Mouse (Mus musculus): ENCODE measurements around the gene Rbm39. TPM values are rescaled to one million over a fixed set of nuclear protein-coding genes. Genes with fewer than 3 reads are reported as not detected.
A peak's percentile ranks its signal among the peaks of the same experiment; 100 is the strongest.

The Rbm39 gene
- polyA plus RNA-seq, 1 experiment: 26.0 TPM

DNA sequence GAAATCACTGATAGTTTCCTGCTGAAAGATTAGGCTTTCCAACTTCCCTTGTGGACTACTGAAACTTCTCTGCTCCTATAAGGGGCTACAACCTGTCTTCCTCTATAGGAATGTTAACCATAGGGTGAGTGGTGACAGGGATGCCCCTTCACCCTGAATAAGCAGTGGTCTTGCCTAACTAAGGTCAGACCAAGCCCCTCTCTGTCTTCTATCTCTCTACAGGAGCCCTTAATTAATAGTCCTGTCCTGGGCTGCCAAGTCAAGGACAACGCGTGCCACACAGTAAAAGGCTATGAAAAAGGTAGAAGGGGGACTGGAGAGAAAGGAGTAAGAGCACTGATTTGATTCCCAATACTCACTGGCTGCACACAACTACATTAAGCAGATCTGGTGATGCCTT is 1.6 kb upstream of the Rbm39 start:
- no peak for DNase-seq (ENCODE audit: low read depth, low spot score)
- 88% methylated on average over 2 of the region's 2 CpGs for WGBS

DNA sequence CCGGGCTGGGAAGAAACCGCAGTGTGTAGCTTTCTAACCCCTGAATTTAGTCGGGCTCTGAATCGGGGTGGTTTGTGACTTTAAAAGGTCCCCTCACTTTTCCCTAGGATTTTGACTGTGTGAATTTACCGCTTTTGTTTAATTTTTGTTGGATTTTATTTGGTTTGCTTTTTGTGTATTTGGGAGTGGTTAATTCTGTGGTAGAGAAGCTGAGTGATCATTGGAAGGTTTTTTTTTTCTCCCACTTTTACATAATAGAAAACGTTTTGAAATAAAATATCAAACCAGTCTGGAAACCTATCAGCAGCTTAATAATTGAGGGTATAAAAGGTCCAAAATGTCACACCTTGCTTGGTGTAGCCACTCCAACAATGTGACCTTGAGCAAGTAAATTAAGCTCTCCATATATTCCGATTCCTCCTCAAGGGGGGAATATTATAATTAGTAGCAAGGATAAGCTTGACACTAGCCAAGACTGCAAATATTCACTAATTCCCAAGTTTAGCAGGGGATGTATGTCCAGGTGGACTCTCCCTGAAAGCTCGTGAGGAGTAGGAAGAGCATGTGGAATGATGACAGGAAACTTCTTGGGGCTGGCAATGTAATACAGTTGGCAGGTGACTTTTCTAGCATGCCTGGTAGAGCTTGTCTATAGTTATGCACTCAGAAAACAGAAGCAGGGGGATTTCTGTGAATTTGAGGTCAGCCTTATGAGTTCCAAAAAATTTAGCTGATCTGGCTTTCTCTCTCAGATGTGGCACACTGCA is 969 bp upstream of the Rbm39 start:
- 6% methylated on average over 8 of the region's 8 CpGs for WGBS

DNA sequence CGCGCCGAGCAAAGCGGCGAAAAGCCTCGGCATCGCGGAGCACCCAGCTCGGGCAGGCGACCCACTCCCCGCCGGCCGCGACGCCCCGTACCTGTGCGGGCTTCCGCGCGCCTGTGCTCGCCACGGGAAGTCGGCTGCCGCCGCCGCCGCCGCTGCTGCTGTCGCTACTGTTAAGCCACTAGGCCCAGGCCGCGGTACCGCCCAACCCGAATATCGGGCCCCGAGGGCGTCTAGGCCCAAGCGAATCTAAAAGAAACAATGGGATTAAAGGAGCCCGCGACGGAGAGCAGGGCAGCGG is 293 bp downstream of the Rbm39 start:
- DNase-seq (ENCODE audit: low read depth, low spot score): no peak
- WGBS: under 1% methylated on average over 41 of the region's 41 CpGs

More for the DNA sequence above, 969 bp upstream of the Rbm39 start:
- DNase-seq (ENCODE audit: low read depth, low spot score): no peak

DNA sequence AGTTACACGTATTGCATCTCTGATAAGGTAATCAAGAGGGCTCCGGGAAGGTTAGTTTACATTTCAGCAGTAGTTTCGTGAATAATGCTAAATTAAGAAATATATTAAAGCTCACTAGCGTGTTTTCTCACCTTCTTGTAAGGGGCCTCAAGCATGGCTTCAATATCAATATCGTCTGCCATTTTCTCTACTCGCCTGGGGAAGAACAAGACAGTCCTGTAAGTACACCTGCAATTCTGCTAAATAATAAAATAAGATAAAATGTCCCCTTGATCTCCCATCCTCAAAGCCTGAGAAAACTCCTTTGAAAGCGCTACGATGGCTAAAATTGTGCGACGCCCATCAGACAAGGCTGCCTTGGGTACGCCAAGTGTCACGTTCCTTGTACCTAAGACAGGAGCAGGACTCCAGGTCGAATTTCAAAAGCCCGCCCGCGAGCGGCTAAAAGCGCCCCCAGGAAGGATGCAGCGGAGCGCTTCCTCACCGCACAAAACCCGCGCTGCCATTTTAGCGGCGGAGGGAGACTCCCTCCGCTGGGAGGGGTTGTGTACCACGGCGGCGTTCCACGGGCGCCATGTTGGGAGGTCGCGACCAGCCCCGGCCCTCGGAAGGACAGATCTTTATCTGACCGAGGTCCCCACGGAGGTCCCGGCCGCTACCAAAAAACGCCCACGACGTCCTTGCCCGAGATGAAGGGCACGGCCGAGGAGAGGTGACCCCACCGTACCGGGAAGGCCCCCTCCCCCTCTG is 817 bp downstream of the Rbm39 start:
- DNase-seq (ENCODE audit: low read depth, low spot score): no peak
- under 1% methylated on average over 47 of the region's 47 CpGs for WGBS

DNA sequence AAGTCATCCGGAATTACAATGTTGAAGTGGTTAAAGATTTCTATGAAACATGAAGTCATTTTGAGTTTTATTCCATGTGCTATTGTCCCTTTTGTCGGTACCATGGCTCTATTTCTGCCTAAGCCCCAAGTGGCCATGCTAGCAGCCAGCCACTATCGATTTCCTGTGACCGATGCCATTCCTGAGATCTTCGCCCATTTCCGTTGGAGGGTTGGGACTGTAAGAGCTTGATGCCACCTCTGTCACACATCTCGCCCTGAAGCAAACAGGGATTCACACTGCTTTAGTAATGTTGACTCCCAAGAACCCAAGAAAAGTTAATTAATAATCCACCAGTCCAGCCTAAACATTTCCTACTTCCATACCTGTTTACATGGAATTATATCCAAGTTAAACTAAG is 2.4 kb downstream of the Rbm39 start:
- DNase-seq (ENCODE audit: low read depth, low spot score): no peak

DNA sequence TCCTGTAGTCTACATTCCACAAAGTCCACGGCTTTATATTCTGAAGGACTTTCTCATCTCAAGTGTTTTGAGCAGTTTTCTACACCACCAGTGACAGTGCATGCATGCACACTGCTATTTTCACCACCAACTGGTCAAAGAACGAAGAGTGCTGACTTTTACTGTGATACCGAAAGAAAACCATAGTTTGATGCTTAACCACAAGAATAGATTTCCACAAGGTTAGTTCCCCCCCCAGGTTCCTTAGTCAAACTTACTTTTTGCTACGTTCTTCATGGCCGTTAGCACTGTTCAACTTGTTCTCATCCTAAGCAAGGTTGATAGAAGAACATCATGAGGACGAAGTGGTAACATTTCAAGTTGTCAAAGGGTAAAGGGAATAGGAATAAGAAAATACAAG is 3.0 kb downstream of the Rbm39 start:
- WGBS: 51% methylated on average over 6 of the region's 6 CpGs
- DNase-seq (ENCODE audit: low read depth, low spot score): no peak

More for the DNA sequence above, 2.4 kb downstream of the Rbm39 start:
- WGBS: 28% methylated on average over 7 of the region's 7 CpGs

DNA sequence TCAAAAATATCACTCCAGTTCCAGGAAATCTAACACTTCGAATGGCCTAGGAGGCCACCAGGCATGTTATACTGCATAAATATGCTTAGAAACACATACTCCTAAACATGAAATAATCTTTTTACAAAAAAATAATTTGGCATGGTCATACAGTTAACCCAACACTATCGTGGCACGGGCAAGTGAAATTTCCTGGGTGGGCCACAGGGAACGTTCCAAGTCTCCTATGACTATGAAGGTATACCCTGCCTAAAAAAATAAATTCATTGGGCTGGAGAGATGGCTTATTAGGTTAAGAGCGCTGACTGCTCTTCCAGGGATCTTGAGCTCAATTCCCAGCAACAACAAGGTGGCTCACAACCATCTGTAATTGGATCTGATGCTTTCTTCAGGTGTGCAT is 13.5 kb downstream of the Rbm39 start:
- 92% methylated on average over 5 of the region's 5 CpGs for WGBS

DNA sequence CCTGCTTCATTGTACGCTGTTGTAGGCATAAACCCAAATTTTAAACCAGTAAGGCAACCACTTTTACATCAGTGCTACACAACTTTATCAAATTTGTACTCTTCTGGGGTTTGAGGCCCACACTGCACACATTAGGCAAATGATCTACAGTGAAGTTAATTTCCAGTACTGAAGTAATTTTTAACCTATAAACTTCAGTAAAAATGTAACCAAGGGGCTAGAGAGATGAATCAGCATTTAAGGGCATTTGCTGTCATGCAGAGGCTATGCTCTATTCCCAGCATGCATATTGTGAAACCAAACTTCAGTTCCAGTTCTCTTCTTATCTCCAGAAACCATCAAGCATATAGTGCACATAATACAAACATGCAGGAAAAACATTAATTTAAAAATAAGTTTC is 14.6 kb downstream of the Rbm39 start:
- 98% methylated on average over 1 of the region's 1 CpGs for WGBS
- DNase-seq (ENCODE audit: low read depth, low spot score): no peak

More for the DNA sequence above, 13.5 kb downstream of the Rbm39 start:
- DNase-seq (ENCODE audit: low read depth, low spot score): no peak

DNA sequence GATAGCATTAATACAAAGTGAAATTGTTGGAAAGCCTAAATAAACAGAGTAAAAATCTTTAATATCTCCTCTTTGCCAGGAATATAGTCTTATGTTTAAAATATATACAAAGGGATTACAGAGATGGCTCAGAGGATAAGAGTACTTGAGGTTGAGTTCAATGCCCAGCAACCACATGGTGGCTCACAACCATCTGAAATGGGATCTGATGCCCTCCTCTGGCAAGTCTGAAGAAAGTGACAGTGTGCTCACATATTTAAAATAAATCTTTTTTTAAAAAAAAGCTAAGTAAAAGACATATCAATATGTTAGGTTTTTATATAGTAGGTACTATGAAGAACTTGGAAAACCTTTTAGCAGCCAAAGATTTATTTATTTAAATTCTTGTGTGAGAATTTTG is 28.5 kb downstream of the Rbm39 start:
- no peak for DNase-seq (ENCODE audit: low read depth, low spot score)

DNA sequence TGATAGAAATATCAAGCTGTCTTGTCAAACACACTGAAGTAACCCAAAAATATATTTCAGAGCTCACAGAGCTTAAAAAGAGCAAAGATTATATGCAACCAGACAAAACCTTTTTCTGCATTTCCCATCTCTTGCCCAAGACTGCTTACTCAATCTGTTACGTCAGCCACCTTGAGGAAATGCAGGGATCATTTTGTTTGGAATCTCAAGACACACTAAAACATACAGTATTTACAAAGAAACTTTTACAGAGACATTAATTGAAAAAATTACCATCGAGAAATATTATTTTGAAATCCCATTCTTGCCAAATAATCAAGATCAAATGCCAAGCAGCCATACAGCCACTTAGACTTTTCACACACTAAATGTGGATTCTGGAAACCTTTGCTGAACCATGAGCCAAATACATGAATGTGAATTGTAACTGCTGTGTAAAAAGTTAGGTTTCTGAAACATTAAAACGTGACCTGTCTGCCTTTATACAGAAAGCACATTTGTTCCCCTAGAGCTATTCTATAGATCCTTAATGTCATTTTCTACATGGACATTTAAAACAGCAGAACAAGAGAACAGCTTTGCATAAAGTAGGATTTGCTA is 32.6 kb downstream of the Rbm39 start:
- WGBS: 75% methylated on average over 3 of the region's 3 CpGs
- DNase-seq (ENCODE audit: low read depth, low spot score): no peak

DNA sequence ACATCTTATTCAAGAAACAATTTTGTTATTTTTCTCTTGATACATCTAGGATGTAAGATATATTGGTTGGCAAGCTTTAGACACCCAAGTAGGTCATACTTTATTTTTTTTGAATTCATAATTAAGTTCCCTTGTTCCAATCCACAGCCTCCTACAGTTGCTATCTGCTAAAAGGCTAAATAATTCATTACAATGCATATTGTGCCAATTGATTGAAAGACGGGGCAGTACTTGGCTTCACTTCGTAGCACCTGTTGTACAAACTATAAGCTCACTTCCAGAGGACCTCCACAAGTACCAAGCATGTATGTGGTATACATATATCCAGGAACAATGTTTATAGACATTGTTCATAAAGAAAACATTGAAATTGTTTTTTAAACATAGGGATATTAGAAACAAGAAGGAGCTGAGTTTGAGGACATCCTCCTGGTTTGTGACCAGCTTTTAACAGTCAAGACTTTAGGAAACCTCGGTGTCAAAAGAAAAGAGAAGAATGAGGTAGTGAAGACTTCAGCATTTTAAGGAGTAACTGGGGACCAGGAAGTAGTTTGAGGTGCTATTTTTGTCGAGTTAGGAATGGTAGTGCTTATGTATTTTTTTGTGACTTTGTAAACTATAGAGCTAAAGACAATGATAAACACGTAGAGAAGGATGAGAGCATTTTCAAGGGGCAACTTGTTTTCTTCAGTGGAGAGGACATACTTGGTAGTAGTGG is 33.6 kb downstream of the Rbm39 start:
- 50% methylated on average over 5 of the region's 5 CpGs for WGBS
- DNase-seq (ENCODE audit: low read depth, low spot score): no peak

DNA sequence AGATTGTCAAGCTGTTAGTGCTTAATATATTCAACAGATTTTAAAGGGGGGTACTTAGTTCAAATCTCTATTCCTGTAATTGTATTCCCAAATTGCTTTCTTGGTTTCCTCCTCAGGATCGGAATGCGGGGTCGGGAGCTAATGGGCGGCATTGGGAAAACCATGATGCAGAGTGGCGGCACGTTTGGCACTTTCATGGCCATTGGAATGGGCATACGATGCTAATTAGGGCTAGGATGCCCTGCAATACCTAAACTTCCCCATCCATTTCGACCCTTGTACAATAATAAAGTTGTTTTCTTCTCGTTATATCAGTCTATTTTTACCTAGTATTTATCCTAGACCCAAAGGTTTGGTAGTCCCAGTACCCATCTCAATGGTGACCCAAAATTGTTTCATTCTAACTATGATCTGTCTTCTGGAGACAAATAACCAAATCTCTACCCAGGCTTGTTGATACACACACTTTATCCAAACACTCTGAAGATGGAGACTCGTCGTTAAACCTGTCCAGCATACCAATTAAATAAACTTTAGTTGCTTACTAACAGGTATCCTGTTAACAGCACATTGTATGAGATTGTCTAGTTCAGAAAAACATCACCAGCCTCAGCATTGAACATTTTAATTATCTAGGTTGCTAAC is 34.4 kb downstream of the Rbm39 start:
- WGBS: 41% methylated on average over 11 of the region's 11 CpGs
- no peak for DNase-seq (ENCODE audit: low read depth, low spot score)

DNA sequence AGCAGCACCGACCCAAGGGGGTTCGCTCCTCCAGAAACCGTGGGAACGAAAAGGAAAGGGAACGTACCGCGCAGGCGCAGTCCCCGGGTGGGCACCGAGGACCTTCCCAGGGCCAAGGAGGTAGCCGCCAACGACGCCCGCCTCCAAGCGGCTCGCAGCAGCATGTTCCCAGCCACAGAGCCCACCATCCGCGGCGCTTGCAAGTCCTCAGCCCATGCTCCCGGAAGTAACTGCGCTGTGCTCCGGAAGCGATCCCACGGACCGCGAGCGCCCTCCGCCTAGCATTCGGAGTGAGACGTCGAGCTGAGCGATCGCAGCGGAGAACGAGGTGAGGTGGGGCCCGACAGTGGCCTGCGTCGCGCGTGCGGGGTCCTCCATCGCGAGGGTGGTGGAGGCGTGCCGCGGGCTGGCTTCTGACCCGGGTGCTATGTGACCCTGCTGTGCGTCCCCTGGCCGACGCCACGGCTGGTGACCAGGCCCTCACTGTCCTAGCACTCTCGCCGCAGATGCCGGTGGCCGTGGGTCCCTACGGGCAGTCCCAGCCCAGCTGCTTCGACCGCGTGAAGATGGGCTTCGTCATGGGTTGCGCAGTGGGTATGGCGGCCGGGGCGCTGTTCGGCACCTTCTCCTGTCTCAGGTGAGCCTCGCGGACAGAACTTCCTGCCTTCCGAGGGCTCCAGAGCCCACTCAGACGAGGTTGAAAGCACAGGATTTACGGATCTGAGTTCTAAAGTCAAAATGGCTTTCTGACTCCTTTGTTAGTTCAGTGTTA is 35.9 kb downstream of the Rbm39 start, which contains the start of the genes Romo1 and Nfs1:
Gene Romo1, plus strand, starts transcription at position 87 of the 772 bp plus-strand sequence.
Gene Nfs1, minus strand, starts transcription at position 234 of the 772 bp plus-strand sequence.
- DNase-seq (ENCODE audit: low read depth, low spot score): peak; percentile 56
- under 1% methylated on average over 69 of the region's 70 CpGs for WGBS

DNA sequence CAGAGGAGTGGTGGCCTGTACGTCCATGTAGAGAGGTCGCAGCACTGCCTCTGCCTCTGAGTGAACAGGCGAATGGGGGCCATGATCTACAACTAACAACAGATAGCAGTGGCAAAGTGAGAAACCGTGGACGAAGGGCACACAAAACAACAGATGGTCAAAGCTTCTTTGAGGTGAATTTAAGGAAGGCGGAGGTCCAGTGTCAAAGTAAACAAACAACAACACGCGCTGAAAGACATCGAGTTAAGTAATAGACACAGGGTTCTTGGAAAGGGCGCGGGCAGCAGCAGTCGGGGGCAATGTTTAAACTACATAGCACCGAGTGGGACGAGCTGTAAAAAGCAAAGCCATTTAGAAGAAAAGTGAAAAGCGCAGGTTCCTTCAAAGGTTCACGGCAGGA is 36.7 kb downstream of the Rbm39 start:
- WGBS: 2% methylated on average over 16 of the region's 16 CpGs
- DNase-seq (ENCODE audit: low read depth, low spot score): no peak

DNA sequence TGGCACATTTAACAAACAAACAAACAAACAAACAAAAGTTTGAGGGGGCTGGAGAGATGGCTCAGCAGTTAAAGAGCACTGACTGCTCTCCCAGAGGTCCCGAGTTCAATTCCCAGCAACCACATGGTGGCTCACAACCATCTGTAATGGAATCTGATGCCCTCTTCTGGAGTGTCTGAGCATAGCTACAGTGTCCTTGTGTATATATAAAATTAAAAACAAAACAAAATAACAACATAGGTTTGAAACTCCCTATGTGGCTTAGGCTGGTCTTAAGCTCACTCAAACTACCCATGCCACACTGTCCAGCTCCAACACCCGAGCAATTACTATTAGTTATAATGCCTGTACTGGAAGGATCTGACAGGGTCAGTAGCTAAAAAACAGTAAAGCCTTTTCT is 37.2 kb downstream of the Rbm39 start:
- WGBS: 86% methylated on average over 2 of the region's 2 CpGs
- DNase-seq (ENCODE audit: low read depth, low spot score): no peak

DNA sequence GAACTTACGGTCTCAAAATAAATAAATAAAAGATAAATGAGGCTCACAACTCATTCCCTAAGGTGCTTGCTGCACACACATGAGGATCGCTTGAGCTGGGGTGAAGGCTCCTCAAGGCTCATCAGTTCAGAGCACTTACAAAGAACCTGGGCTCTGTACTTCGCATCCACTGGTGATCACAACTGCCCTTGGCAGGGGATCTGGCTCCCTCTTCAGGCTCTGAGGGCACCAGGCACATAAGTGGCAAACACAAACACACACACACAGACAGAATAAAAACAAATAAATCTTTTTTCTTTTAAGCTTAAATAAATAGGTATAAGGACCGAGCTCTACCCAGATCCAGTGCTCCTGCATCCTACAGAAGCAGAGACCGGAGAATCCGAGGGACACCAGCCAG is 44.3 kb downstream of the Rbm39 start:
- WGBS: 89% methylated on average over 6 of the region's 6 CpGs

DNA sequence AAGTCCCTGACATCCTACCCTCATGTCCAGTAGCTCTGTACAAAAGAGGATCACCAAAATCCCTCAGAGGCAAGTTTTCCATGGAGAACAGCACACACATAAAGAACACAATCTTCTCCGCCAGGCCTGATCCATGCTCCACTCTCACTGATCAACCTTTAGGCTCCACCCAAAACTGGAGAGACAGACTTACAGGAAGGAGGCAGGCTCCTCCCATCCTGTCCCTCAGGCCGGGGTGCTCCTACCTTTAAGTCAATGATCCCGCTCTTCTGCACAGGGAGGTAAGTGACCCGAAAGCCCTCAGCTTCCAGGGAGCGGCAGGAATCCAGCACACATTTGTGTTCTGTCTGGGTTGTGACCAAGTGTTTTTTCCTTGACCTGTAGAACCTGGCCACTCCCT is 45.9 kb downstream of the Rbm39 start:
- no peak for DNase-seq (ENCODE audit: low read depth, low spot score)
- 90% methylated on average over 5 of the region's 5 CpGs for WGBS

More for the DNA sequence above, 44.3 kb downstream of the Rbm39 start:
- no peak for DNase-seq (ENCODE audit: low read depth, low spot score)

DNA sequence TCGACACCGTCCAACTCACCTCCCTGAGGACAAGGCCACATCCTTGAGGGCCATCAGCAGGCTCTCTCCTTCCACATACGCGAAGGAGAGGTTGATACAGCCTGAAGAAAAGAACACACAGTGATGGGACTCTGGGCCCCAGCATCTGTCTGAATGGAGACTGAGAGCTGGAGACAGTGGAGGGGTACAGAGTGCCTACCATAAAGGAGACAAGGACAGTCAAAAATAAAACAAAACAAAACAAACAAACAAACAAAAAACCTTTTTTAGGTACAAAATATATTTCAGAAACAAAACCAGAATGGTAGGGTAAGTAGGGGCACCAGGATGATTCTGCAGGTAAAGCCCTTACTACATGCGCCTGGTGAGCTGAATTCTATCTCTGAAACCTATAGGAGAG is 53.0 kb downstream of the Rbm39 start, which contains the start of gene Gm28036:
Gene Gm28036, minus strand, starts transcription at position 101 of the 400 bp plus-strand sequence.
- no peak for DNase-seq (ENCODE audit: low read depth, low spot score)
- WGBS: 96% methylated on average over 5 of the region's 5 CpGs

DNA sequence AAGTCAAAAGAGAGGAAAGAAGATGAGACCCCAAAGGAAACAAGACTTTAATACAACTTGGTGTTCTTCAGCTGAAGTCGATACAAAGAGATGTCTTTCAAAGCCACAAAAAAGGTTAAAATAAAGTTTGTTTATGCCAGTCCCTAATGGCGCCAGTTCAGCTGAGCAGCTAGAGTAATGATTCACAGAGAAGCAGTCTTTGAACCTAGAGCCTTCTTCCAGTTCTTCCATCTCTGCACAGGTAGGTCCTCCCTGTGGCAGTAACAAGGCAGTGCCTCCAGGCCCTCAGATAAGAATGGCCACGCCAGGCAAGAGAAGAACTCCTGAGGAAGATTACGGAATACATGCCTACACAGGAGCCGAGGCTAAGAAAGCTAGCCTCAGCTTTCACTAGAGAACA is 56.3 kb downstream of the Rbm39 start:
- DNase-seq (ENCODE audit: low read depth, low spot score): no peak
- WGBS: 91% methylated on average over 5 of the region's 5 CpGs
